Mouse (Mus musculus): ENCODE measurements around the gene Asb18. TPM values are rescaled to one million over a fixed set of nuclear protein-coding genes. Genes with fewer than 3 reads are reported as not detected.

Gene Asb18
- under 1 TPM; 0.84 to 0.98 TPM for total RNA-seq (2021)
- long read RNA-seq, experiment 1, partial matches to known transcripts = 1 of 2 reads
- long read RNA-seq, experiment 1, other reads (novel, unspliced or antisense) = 1 of 2 reads
- long read RNA-seq, experiment 2 = 0 reads

DNA sequence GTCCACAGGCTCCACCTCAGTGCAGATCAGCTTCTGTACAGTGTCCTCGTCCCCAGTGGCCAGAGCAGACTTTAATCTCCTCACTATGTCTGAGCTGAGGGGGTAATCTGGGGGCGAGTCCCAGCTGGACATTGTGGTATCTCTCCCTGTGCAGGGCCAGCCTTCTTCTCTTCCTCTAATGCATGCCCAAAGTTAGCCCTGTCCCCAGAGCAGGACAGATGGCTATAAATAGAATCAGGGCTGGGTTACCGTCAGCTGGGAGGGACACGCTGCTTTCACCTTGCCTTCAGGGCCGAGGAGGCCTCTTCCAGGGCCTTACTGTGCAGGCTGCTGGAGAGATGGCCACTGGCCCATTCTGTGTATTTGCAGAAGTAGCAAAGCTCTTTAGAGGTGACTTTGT lies at the start of gene Asb18:
Gene Asb18 (minus strand): TSS at position 221 of the 400 bp plus-strand sequence.
- DNase-seq (ENCODE audit: low spot score in 2 of 2) = no peak

DNA sequence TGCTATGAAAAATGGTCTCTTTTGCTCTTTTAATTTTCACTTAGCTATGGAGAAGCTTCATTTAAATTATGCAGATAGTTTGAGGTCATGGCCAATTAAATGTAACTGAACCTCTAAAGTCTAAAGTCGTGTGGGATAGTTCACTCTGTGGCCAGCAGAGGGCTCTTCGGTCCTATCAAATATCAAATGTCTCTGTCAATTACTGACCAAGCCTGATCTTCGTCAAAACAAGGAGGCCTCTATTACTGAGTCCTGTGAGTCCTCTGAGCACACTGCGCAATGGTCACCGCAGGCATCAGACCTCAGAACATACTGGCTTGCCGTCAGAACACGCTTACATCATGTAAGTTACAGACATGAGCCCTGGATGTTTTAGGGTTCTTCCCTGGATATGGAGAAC lies 46.1 kb upstream of the Asb18 start:
- DNase-seq (ENCODE audit: low spot score in 2 of 2) = peak; percentile 56 to 59

DNA sequence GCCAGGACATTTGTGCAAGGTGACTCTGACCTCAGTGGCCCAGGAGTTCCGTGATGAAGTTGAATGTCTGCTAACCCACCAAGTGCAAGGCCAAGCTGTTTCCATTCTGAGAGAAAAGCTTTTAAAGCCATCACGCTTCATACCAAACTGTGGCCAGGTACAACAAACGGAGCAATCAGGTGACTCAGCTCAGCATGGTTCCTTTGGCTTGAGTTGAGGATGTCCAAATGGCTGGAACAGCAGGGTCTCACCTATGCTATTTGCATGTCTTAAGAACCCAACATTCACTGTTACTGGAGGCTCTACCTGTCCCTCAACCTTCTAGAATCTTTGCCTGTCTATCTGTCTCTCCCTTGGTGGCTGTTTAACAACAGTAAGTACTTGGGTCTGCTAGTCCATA lies 45.6 kb upstream of the Asb18 start:
- DNase-seq (ENCODE audit: low spot score in 2 of 2) = no peak

DNA sequence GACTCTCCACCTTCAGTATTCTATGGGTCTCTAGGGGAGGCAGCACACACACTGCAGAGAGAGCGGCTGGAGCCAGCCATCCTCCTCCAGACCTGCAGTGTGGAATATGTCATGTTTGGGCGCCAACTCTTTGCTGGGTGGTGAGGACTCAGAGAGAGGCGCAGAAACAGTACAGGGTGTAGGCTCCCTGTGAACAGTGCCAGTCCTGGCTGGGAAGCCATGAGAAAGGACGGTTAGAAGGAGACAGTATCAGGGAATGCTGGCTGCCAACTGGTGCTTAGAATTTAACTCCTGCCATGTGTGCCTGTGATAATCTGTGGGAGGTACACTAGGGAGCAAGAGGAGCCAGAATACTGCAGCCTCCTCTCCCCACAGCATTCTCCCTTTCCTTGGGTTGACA lies 40.5 kb upstream of the Asb18 start:
- DNase-seq (ENCODE audit: low spot score in 2 of 2) = peak; percentile 46 to 64

GRCm38 (mm10) chr1:90051347-90051746 lies 36.9 kb upstream of the Asb18 start:
- DNase-seq (ENCODE audit: low spot score in 2 of 2) = peak; percentile 59 to 70

GRCm38 (mm10) chr1:90050046-90050739 lies 35.7 kb upstream of the Asb18 start:
- DNase-seq (ENCODE audit: low spot score in 2 of 2) = no peak

DNA sequence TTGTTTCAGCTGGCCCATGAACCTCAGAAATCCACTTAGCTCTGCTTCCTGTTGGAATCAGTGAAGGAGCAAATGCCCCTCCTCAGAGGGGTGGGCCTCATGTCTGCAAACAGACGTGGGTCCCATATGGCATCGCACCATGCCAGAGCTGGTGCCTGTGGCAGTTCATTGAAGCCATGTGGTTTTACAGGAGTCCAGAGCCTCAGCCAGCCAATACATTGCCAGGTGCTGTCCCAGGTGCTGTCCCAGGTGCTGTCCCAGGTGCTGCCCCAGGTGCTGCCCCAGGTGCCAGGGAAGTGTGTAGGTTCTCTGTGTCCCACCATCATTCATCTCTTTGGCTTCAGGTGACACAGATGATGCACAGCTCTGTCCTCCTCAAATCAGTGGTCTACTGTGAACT lies 13.8 kb upstream of the Asb18 start:
- DNase-seq (ENCODE audit: low spot score in 2 of 2) = no peak

- DNase-seq (ENCODE audit: low spot score in 2 of 2) = peak; percentile 19 to 25
Measured at GRCm38 (mm10) chr1:90026945-90027344, 12.5 kb upstream of the Asb18 start.

DNA sequence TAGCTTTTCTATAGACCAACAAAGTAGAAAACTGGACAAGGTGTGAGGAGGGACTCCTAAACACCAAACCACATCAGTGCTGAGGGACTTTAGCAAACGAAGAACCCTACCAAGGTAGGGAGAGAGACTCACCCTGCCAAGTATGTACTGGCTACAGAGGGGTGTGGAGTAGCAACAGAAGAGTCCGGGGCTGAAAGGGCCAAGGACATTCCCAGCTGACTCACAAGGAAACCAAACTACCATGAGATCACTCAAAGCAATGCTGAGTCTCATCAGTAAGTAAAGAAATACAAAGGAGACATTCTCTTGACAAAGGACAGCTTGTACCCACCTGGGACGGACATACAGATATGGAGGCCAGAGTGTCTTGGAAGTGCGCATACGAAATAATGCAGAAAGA lies 5.9 kb upstream of the Asb18 start:
- no peak for DNase-seq (ENCODE audit: low spot score in 2 of 2)

DNA sequence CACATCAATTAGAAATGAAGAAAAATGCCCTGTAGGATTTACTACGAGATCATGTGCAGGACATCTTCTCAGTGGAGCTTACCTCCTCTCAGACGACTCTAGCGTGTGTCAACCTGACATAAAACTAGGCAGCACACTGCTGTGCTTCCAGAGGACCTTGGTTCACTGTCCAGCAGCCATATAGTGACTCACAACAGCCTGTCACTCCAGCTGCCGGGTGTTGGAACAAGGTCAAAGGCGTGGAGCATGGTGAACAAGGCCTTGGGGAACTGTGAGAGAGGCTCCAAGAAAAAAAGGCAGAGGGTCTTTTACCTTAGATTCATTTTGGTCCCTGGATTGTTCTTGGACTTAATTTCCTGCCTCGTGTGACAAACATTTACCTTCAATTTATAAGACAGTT lies 3.6 kb upstream of the Asb18 start:
- no peak for DNase-seq (ENCODE audit: low spot score in 2 of 2)

DNA sequence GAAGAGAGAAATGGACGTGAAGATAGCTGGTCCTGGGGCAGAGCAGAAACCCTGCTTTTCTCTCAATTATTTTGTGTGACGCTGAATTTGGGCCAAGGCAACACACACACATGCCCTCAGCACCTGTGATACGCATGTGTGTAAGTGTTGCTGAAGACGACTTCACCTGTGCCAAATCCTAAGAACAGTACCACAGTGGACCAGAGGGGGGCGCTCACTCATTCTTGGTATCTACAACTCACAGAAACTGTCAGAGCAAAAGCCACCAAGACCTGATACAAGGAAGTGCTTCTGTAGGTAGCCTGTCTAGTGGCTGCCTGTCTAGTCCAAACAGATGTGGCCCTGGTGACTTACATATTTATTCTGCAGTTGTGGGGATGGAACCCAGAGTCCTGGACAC lies 1.2 kb downstream of the Asb18 start:
- no peak for DNase-seq (ENCODE audit: low spot score in 2 of 2)

DNA sequence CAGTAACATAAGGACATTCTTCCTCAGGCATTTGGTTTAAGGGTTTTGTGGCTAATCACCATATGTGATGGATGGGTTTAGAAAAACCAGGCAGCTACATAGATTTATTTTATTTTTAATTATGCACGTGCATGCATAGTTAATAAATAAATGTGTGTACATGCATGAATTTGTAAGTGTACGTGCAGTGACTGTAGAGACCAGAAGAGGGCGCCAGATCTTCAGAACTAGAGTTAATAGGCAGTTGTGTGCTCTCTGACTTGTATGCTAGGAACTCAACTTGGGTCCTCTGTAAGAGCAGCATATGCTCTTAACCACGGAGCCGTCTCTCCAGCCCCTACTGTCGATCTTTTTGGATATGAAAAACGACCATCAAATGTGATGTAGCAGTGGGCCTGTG lies 1.6 kb downstream of the Asb18 start:
- DNase-seq (ENCODE audit: low spot score in 2 of 2) = no peak

GRCm38 (mm10) chr1:90012168-90012567 lies 2.3 kb downstream of the Asb18 start:
- no peak for DNase-seq (ENCODE audit: low spot score in 2 of 2)

DNA sequence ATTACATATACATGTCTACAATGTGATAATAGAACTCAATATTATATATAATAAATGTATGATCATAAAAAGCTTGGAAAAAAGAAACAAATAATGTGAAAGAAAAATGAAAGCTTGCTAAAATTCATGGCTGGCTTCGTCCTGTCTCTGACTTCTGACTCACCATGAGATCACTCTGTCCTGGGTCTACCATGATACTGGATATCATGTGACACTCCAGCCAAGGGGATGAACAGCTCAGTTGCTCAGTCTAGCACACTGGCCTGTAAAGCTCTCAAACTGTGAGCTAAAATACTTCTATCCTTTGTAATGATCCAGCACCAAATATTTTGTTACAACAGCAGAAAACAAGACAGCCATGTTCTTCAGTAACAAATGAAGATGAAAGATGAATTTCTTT lies 4.4 kb downstream of the Asb18 start:
- DNase-seq (ENCODE audit: low spot score in 2 of 2) = no peak

GRCm38 (mm10) chr1:90009188-90009587 lies 5.3 kb downstream of the Asb18 start:
- no peak for DNase-seq (ENCODE audit: low spot score in 2 of 2)

DNA sequence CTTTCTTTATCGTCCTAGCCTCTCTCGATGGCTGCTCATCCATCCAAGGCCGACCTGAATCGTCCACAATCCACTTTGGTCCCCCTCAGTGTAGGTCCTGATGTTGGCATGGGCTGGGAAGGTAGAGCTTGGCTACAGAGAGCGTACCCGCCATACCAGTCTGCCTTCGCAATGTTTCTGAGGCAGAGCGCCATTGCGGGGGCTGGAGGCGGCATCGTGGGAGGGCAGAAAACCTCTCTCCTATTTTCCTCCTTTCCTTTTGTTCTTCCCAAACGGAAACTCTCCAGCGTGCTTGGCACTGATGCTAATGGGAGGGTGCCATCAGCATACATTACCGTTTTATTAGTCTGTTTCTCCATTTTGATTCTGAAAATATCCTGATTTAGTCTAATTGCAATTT lies 7.8 kb downstream of the Asb18 start:
- peak; percentile 13 to 48 for DNase-seq (ENCODE audit: low spot score in 2 of 2)

- DNase-seq (ENCODE audit: low spot score in 2 of 2) = no peak
Measured at GRCm38 (mm10) chr1:90000981-90001380, 13.5 kb downstream of the Asb18 start.

- DNase-seq (ENCODE audit: low spot score in 2 of 2) = no peak
Measured at GRCm38 (mm10) chr1:89999858-90000257, 14.6 kb downstream of the Asb18 start.

- DNase-seq (ENCODE audit: low spot score in 2 of 2) = no peak
Measured at GRCm38 (mm10) chr1:89998696-89999095, 15.8 kb downstream of the Asb18 start.

GRCm38 (mm10) chr1:89998076-89998475 lies 16.4 kb downstream of the Asb18 start:
- DNase-seq (ENCODE audit: low spot score in 2 of 2) = no peak

GRCm38 (mm10) chr1:89992256-89992655 lies 22.2 kb downstream of the Asb18 start:
- DNase-seq (ENCODE audit: low spot score in 2 of 2) = no peak

- no peak for DNase-seq (ENCODE audit: low spot score in 2 of 2)
Measured at GRCm38 (mm10) chr1:89977261-89977660, 37.2 kb downstream of the Asb18 start.

DNA sequence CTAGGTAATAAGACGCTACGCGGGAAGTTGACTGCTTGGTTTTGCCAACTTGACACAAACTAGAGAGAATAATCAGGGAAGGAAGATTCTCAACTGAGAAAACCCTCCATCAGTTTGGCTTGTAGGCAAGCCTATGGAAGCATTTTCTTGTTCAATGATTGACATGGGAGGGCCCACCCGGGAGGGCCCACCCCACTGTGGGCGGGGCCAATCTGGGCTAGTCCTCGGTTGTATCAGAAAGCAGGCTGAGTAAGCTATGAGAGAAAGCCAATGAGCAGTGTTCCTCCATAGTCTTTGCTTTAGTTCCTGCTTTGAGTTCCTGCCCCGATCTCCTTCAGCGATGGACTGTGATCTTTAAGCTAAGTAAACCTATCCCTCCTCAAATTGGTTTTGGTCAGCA lies 38.1 kb downstream of the Asb18 start:
- no peak for DNase-seq (ENCODE audit: low spot score in 2 of 2)
